Mouse (Mus musculus): Measurements from ENCODE around the gene Tesmin.

DNA sequence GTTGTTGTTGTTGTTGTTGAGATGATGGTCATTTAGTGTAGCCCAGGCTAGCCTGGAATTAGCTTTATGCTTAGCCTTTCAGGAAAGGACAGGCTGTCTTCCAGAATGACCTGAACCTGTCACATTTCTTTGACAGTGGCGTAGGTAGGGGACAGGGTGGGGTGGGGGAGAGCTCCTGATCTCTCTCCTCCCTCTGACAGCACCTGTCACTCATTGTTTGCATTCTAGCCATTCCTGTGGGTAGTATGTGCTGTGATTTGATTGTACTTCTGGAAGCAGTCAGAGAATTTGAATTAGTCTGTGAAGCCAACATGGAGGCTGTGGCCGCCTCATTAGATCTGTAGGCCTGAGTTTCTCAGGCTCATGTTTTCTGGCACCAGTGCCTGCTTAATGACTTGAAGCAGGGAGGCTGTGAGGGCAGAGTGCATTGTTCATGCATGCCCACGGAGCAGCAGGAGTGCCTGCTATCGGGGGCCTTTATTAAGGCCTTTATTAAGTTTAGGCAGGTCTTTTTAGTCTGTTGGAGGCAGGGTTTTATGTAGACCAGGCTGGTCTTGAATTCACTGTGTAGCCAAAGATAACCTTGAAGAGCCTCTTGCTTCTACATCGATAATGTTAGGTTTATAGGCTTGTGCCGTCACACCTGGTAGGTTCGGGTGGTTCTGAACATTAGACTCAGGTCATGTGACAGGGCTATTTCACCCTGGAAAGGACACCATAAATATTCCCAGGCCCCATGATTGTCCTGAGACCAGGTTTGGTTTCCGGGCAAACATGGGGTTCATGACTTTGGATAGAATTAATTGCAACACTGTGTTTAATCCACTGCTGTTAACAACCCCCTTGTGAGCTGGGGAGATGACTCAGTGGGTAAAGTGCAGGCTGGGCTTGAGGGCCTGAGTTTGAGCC is 43.8 kb upstream of the Tesmin start:
- TF ChIP-seq EP300 (IDR thresholded peaks at IDR 0.05; ENCODE audit: insufficient read depth, low read depth, low read length) = no peak
- TF ChIP-seq POLR2A (IDR thresholded peaks at IDR 0.05; ENCODE audit: insufficient read depth, low read length) = no peak
- TF ChIP-seq CTCF (IDR thresholded peaks at IDR 0.05; ENCODE audit: low read depth, low read length) = no peak
